Mouse (Mus musculus): ENCODE results near the gene Nubp2. TPM values are rescaled to one million over a fixed set of nuclear protein-coding genes. Genes with fewer than 3 reads are reported as not detected.

Nubp2 gene
- polyA plus RNA-seq (2014; fragmentation: Nextera tagmentation; extraction: Ambion mirVana): 57.1 and 61.8 TPM in 2 replicates

DNA sequence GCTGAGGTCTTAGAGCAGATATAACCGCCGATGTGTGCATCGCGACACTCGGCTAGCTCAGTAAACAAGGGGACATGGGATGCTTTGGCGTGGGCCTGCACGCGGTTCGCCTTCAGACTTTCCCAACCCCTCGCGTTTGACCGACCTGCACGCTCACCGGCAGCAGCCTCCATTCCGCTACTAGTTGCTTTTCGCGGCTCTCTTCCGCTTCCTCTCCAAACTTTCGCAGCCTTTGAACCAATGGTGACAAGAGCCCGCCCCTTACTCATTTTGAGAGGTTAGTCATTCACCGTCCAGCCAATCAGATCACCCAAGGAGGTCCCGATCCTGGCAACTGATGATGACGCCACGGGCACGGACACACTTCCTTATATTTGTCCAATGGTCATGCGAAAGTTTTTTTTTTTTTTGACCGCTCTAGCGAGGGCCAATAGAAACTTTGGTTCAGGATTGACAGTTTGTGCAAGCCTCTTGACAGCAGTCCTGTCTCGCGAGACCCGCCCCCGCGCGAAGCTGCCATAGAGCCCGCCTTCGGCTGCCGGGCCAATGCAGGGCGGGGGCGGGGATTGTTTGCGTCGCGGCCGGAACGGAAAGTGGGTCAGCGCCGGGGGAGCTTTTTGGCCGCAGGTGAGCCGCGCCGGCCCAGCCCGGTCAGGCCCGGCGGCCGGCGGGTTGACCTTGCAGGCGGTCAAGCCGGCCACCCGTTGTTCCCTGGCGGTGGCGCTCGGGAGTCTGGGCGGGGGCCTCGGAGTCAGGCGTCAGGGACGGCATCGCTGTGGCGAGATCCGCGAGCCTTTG is at the start of gene Nubp2, which contains the start of gene Spsb3:
Gene Nubp2 (minus strand): TSS at position 216 of the 798 bp plus-strand sequence.
Gene Spsb3 (plus strand): TSS at position 510 of the 798 bp plus-strand sequence.
- H3K4me1 ChIP-seq (ENCODE audit: control insufficient read depth, insufficient read depth, low read length): peaks cover 18% of the 10 kb centered on the region
- H3K36me3 ChIP-seq (ENCODE audit: control insufficient read depth, insufficient read depth, low read length): peaks cover 36% of the 10 kb centered on the region
- H3K9ac ChIP-seq (ENCODE audit: low read depth, low read length): peak within 1 kb of the TSS; percentile 87
- no peaks in the 10 kb centered on the region for H3K9me3 ChIP-seq (ENCODE audit: control insufficient read depth, low read length)
- H3K4me3 ChIP-seq (ENCODE audit: low read length): peak within 1 kb of the TSS; percentile 74
- peak; percentile 96 for ATAC-seq (ENCODE audit: low FRiP score, low TSS enrichment)
- H3K4me2 ChIP-seq (replicated peaks; ENCODE audit: low read depth, low read length): peak within 1 kb of the TSS; percentile 92
- whole genome bisulfite sequencing: under 1% methylated on average over 69 of the region's 69 CpGs
- H3K27me3 ChIP-seq (ENCODE audit: control insufficient read depth, insufficient read depth, low read length): no peaks in the 10 kb centered on the region
- peak within 1 kb of the TSS; percentile 56 for H3K27ac ChIP-seq (ENCODE audit: low read depth, low read length)

DNA sequence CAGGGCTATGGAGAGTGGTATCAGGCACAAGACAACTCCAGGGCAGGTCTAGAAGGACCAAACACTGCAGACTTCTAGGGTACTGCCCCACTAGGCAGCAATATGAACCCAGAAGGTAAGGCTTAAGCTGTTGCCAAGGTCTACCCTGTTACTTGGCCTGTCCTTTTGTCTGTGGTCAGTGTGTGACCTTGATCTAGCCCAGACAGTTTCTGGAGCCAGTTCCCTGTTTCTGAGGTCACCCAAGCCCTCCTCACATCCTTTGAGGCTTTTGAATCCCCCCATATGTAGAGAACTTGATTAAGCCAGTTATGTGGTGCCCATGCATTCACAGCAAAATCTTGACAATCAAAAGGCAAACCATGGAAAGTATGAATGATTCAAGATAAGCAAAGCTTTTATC is 49.5 kb upstream of the Nubp2 start:
- no peak for ATAC-seq (ENCODE audit: low FRiP score, low TSS enrichment)

DNA sequence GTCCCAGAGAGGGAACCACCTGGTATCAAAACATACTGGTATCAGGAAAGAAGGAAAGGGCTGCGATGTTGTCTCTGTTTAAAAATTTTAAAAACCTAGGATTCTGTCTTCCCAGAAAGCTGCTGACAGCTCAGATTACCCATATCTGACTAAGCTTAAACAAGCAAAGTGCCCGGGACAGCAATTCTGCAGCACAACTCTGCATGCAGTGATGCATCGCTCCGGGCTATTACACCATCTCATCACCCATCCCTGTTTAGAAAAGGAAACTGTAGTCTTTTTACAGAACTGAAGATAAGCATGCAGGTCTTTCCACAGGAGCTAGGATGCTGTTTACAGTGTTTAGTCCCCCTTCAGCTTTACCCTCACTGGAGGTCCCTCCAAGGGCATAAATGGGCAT is 48.8 kb upstream of the Nubp2 start:
- Histone ChIP-seq H3K27ac (ENCODE audit: low read depth, low read length) (no peak overlapping the region), H3K9me3 (ENCODE audit: control insufficient read depth, low read length) (no peaks in the 10 kb centered on the region), H3K4me2 (replicated peaks; ENCODE audit: low read depth, low read length) (peak overlapping the region; percentile 76), H3K4me1 (ENCODE audit: control insufficient read depth, insufficient read depth, low read length) (peaks cover 17% of the 10 kb centered on the region), H3K9ac (ENCODE audit: low read depth, low read length) (peak overlapping the region; percentile 83; the same call in 1 of the 2 replicates), H3K27me3 (ENCODE audit: control insufficient read depth, insufficient read depth, low read length) (no peaks in the 10 kb centered on the region), H3K4me3 (ENCODE audit: low read length) (peak overlapping the region; percentile 99; the same call in 1 of the 2 replicates), H3K36me3 (ENCODE audit: control insufficient read depth, insufficient read depth, low read length) (peaks cover 9% of the 10 kb centered on the region)
- ATAC-seq (ENCODE audit: low FRiP score, low TSS enrichment): no peak
- WGBS: 73% methylated on average over 4 of the region's 4 CpGs

More for the DNA sequence above, 49.5 kb upstream of the Nubp2 start:
- Histone ChIP-seq H3K9me3 (ENCODE audit: control insufficient read depth, low read length) (no peaks in the 10 kb centered on the region), H3K4me3 (ENCODE audit: low read length) (peak overlapping the region; percentile 99), H3K36me3 (ENCODE audit: control insufficient read depth, insufficient read depth, low read length) (peaks cover 9% of the 10 kb centered on the region), H3K27me3 (ENCODE audit: control insufficient read depth, insufficient read depth, low read length) (no peaks in the 10 kb centered on the region), H3K4me1 (ENCODE audit: control insufficient read depth, insufficient read depth, low read length) (peaks cover 17% of the 10 kb centered on the region), H3K9ac (ENCODE audit: low read depth, low read length) (peak overlapping the region; percentile 83; the same call in 1 of the 2 replicates), H3K27ac (ENCODE audit: low read depth, low read length) (no peak overlapping the region), H3K4me2 (replicated peaks; ENCODE audit: low read depth, low read length) (peak overlapping the region; percentile 76)

DNA sequence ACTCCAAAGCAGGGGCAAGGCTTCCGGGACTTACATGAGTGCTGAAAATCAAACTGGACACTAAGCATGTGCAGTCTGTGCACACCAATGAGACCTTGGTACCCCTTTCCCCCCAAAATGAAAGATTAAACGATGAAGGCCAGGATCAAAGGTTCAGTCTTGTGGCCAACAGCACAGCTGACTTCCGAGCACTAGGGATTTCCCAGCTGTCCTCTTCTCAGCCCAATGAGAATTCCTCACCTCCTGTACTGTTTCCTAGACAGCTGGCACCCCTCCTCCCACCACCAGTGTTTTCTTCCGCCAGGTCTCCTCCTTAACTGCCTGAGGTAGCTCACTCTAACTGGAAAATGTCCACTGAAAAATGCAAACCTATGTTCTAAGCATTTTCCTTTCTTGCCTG is 47.0 kb upstream of the Nubp2 start:
- no peak overlapping the region for H3K27ac ChIP-seq (ENCODE audit: low read depth, low read length)
- H3K4me1 ChIP-seq (ENCODE audit: control insufficient read depth, insufficient read depth, low read length): peaks cover 17% of the 10 kb centered on the region
- H3K9me3 ChIP-seq (ENCODE audit: control insufficient read depth, low read length): no peaks in the 10 kb centered on the region
- no peak overlapping the region for H3K4me3 ChIP-seq (ENCODE audit: low read length)
- no peaks in the 10 kb centered on the region for H3K27me3 ChIP-seq (ENCODE audit: control insufficient read depth, insufficient read depth, low read length)
- ATAC-seq (ENCODE audit: low FRiP score, low TSS enrichment): no peak
- H3K4me2 ChIP-seq (replicated peaks; ENCODE audit: low read depth, low read length): no peak overlapping the region
- H3K36me3 ChIP-seq (ENCODE audit: control insufficient read depth, insufficient read depth, low read length): peaks cover 9% of the 10 kb centered on the region
- 76% methylated on average over 4 of the region's 4 CpGs for WGBS
- H3K9ac ChIP-seq (ENCODE audit: low read depth, low read length): no peak overlapping the region

DNA sequence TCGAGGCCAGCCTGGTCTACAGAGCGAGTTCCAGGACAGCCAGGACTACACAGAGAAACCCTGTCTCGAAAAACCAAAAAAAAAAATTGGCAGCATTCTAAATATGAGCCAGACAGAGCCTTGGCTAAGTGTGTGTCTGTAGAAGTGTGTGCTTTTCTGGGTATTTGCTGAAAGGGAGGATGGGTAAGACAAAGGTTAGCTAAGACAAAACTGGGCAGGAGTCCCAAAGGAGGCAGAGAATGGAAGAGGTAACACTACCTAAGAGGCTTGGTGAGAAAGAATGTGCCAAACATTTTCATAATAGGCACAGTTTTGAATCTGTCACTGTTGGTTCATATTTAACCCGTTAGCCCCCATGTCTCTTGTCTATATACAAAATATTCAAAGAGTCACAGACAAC is 46.3 kb upstream of the Nubp2 start:
- peaks cover 17% of the 10 kb centered on the region for H3K4me1 ChIP-seq (ENCODE audit: control insufficient read depth, insufficient read depth, low read length)
- no peak overlapping the region for H3K4me2 ChIP-seq (replicated peaks; ENCODE audit: low read depth, low read length)
- H3K4me3 ChIP-seq (ENCODE audit: low read length): no peak overlapping the region
- no peak overlapping the region for H3K9ac ChIP-seq (ENCODE audit: low read depth, low read length)
- WGBS: 90% methylated on average over 4 of the region's 4 CpGs
- no peak overlapping the region for H3K27ac ChIP-seq (ENCODE audit: low read depth, low read length)
- no peaks in the 10 kb centered on the region for H3K27me3 ChIP-seq (ENCODE audit: control insufficient read depth, insufficient read depth, low read length)
- ATAC-seq (ENCODE audit: low FRiP score, low TSS enrichment): no peak
- H3K9me3 ChIP-seq (ENCODE audit: control insufficient read depth, low read length): no peaks in the 10 kb centered on the region
- peaks cover 14% of the 10 kb centered on the region for H3K36me3 ChIP-seq (ENCODE audit: control insufficient read depth, insufficient read depth, low read length)

DNA sequence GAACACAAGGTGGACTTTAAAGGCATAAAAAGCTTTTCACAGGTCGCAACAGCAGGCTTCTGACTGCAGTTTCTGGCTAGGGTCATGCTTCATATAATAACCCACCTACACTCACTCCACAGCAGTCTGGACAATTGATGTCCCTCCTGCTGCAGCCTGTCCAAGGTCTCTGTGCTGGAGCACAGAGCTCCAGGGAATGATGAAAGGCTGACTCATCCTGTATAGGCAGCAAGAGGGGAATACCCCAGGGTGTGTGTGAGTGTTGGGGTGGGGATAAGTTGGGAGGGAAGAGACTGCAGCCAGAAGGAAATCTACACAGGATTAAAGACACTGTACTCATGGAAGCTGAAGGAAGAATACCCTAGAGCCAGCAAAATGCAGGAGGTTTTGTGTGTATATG is 43.4 kb upstream of the Nubp2 start:
- no peak overlapping the region for H3K9ac ChIP-seq (ENCODE audit: low read depth, low read length)
- H3K4me3 ChIP-seq (ENCODE audit: low read length): no peak overlapping the region
- 69% methylated on average over 1 of the region's 1 CpGs for WGBS
- no peak overlapping the region for H3K27ac ChIP-seq (ENCODE audit: low read depth, low read length)
- ATAC-seq (ENCODE audit: low FRiP score, low TSS enrichment): no peak
- peaks cover 2% of the 10 kb centered on the region for H3K4me1 ChIP-seq (ENCODE audit: control insufficient read depth, insufficient read depth, low read length)
- H3K4me2 ChIP-seq (replicated peaks; ENCODE audit: low read depth, low read length): no peak overlapping the region
- no peaks in the 10 kb centered on the region for H3K9me3 ChIP-seq (ENCODE audit: control insufficient read depth, low read length)
- H3K36me3 ChIP-seq (ENCODE audit: control insufficient read depth, insufficient read depth, low read length): peaks cover 40% of the 10 kb centered on the region
- no peaks in the 10 kb centered on the region for H3K27me3 ChIP-seq (ENCODE audit: control insufficient read depth, insufficient read depth, low read length)

DNA sequence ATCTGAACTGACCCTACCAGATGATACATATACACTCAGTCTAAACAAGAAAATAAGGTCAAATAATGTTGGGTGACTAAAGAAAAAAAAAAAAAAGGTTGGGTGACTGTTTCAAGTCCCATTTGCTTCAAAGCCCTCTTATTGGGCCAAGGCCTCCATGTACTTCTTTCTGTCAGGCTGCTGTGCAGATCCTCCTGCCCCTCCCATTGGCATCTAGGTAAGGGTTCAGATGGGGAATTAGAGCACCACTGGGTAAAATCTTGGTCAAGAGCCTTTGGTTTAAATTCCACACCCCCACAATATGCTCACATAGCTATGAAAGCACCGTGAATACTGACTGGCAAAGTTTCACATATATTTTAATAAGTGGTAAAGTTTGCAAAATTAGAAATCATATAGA is 37.1 kb upstream of the Nubp2 start:
- Histone ChIP-seq H3K4me3 (ENCODE audit: low read length) (no peak overlapping the region), H3K27ac (ENCODE audit: low read depth, low read length) (no peak overlapping the region), H3K4me1 (ENCODE audit: control insufficient read depth, insufficient read depth, low read length) (no peaks in the 10 kb centered on the region), H3K36me3 (ENCODE audit: control insufficient read depth, insufficient read depth, low read length) (peaks cover 94% of the 10 kb centered on the region), H3K4me2 (replicated peaks; ENCODE audit: low read depth, low read length) (no peak overlapping the region), H3K9me3 (ENCODE audit: control insufficient read depth, low read length) (no peaks in the 10 kb centered on the region), H3K9ac (ENCODE audit: low read depth, low read length) (no peak overlapping the region), H3K27me3 (ENCODE audit: control insufficient read depth, insufficient read depth, low read length) (no peaks in the 10 kb centered on the region)
- WGBS: 91% methylated on average over 1 of the region's 1 CpGs
- no peak for ATAC-seq (ENCODE audit: low FRiP score, low TSS enrichment)

DNA sequence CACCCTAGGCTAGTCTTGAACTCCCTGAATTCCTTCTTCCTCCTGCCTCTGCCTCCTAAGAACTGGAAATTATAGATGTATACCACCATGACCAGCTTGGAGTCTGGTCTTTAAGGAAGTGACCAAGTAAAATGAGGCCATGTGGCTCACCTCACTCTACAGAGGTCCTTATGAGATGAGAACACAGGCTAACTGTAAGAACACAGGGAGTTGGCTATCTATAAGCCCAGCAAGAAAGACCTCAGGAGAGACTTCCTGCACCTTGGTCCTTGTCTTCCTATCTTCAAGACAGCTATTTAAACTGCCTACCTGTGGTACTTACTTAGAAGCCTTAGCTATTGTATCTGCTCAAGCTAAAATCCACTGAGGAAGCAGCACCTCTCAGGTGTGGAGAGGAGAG is 27.8 kb upstream of the Nubp2 start:
- ATAC-seq (ENCODE audit: low FRiP score, low TSS enrichment): no peak
- no peak overlapping the region for H3K9ac ChIP-seq (ENCODE audit: low read depth, low read length)
- H3K27ac ChIP-seq (ENCODE audit: low read depth, low read length): no peak overlapping the region
- H3K36me3 ChIP-seq (ENCODE audit: control insufficient read depth, insufficient read depth, low read length): peaks cover 94% of the 10 kb centered on the region
- no peaks in the 10 kb centered on the region for H3K4me1 ChIP-seq (ENCODE audit: control insufficient read depth, insufficient read depth, low read length)
- no peaks in the 10 kb centered on the region for H3K27me3 ChIP-seq (ENCODE audit: control insufficient read depth, insufficient read depth, low read length)
- H3K4me3 ChIP-seq (ENCODE audit: low read length): no peak overlapping the region
- H3K4me2 ChIP-seq (replicated peaks; ENCODE audit: low read depth, low read length): no peak overlapping the region
- H3K9me3 ChIP-seq (ENCODE audit: control insufficient read depth, low read length): no peaks in the 10 kb centered on the region

DNA sequence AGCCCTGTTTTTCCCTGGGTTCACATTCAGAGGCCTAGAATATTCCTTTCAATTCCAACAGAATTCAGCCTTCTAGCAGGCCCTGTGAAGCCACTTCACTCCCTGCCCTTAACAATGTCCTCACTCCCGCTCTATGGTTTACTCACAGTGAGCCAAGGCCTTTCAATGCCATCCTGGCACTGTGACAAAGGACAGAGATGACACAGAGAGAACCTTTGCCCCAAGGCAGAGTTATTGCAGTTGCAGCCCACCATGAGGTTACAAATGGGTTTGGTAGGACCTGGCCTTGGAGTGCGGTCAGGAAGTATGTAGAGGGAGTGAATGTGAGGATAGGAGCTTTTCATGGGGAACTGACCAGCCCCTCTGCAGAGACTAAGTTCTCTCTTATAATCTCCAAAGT is 21.4 kb upstream of the Nubp2 start:
- H3K4me1 ChIP-seq (ENCODE audit: control insufficient read depth, insufficient read depth, low read length): no peaks in the 10 kb centered on the region
- no peak overlapping the region for H3K4me3 ChIP-seq (ENCODE audit: low read length)
- no peaks in the 10 kb centered on the region for H3K9me3 ChIP-seq (ENCODE audit: control insufficient read depth, low read length)
- 100% methylated on average over 2 of the region's 2 CpGs for WGBS
- no peak overlapping the region for H3K4me2 ChIP-seq (replicated peaks; ENCODE audit: low read depth, low read length)
- H3K9ac ChIP-seq (ENCODE audit: low read depth, low read length): no peak overlapping the region
- no peak overlapping the region for H3K27ac ChIP-seq (ENCODE audit: low read depth, low read length)
- H3K27me3 ChIP-seq (ENCODE audit: control insufficient read depth, insufficient read depth, low read length): no peaks in the 10 kb centered on the region
- ATAC-seq (ENCODE audit: low FRiP score, low TSS enrichment): no peak
- H3K36me3 ChIP-seq (ENCODE audit: control insufficient read depth, insufficient read depth, low read length): peaks cover 96% of the 10 kb centered on the region
